In genomic region chr1:190531224-190531623, GRCm38 (mm10) we compare ENCODE assay signal across 18 mouse cellular contexts.
"Had no signal": no experiment of that assay in that cellular context is flagged by ENCODE, and none has a peak within 500 bp of the region (broad histone marks: within the 10 kb centered on the region; RNA-seq: fewer than 3 reads in every experiment).

No protein-coding gene starts in this region.

- DNase-seq: lung, adult 18-20 months; lung, embryonic 14.5 days; lung, postnatal 10 days; lung, postnatal 4 days; midbrain, embryonic 14.5 days; retina, postnatal 1 day; right cerebral cortex, adult 18-20 months; right cerebral cortex, postnatal 25 days; right cerebral cortex, postnatal 4 days; spleen, adult 18-20 months; thymus, adult 2 months; thymus, postnatal 25 days; thymus, postnatal 4 days had no signal

- H3K27ac ChIP-seq: midbrain, embryonic 12.5 days; neural tube, embryonic 13.5 days; neural tube, embryonic 15.5 days had no signal

- H3K4me3 ChIP-seq: midbrain, embryonic 10.5 days; midbrain, embryonic 12.5 days; myocyte; neural tube, embryonic 13.5 days; neural tube, embryonic 15.5 days had no signal
